Mouse (Mus musculus) mouse embryonic stem cell (cell line): ENCODE results near the gene 3110040N11Rik.

Experiments
- in situ Hi-C, 2 experiments: fragments of 300-500 bp; cut with MboI; formaldehyde crosslinking; loops; 1 replicate in 1 of 2; 3 replicates in 1 of 2; pipeline ENCODE4 v1.14.3; 2019 to 2020; ENCODE audit warnings: low sequenced_read_pairs in 2 of 2, low pct_unique_long_range_greater_than_20kb in 1 of 2, mixed read lengths in 1 of 2; ENCODE audit not compliant: unreplicated experiment in 1 of 2

Gene 3110040N11Rik

GRCm38 (mm10) chr7:81747956-81748355 is 41.3 kb downstream of the 3110040N11Rik start:
- in situ Hi-C loops = no loop called here

GRCm38 (mm10) chr7:81744145-81744544 is 45.1 kb downstream of the 3110040N11Rik start:
- in situ Hi-C loops = no loop called here

DNA sequence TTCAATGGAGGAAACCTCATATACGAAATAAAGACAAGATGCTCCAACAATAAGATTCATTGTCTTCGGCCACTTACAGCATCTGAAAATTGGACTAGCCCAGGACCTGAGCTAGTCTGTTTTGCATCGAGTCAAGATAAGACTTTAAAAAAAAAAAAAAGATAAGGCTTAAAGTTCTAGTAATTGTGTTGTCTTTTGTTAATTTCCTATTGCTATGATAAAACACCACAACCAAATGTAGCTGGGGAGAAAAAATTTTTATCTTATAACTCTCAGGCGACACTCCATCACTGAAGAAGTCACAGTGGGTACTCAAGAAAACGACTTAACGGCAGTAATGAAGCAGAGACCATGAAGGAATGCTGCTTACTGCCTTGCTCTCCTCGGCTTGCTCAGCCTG is 49.3 kb downstream of the 3110040N11Rik start:
- in situ Hi-C loops = no loop called here

DNA sequence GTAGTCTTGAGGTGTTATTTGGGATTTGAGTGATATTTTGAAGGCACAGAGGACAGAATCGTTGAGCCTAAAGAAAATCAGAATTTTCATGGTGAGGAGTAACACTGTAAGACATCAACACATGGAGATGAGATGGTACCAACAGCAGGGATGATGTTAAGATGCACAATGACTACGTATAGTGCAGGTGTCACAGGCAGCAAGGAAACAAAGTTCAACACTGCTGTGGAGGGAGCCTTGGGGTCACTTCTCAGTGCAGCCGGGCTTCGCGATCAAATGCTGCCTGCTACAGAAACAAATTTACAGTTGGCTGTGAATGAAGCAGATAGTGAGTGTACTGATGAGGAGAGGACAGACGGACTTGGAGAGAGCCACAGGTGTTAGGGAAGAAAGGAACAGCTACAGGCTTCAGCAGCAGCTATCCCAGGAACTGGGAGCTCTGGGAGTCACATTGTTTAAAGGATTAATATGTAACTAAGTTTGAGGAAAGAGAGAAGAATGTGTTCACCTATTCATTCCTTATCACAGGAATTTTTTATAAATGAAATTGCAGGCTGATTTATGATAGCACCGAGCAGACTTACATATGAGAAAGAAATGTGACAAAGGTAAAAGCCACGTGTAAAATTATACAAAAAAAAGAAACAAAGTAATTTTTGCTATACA is 50.4 kb downstream of the 3110040N11Rik start:
- in situ Hi-C loops = no loop called here

GRCm38 (mm10) chr7:81735300-81736048 is 53.8 kb downstream of the 3110040N11Rik start:
- in situ Hi-C loops = no loop called here

DNA sequence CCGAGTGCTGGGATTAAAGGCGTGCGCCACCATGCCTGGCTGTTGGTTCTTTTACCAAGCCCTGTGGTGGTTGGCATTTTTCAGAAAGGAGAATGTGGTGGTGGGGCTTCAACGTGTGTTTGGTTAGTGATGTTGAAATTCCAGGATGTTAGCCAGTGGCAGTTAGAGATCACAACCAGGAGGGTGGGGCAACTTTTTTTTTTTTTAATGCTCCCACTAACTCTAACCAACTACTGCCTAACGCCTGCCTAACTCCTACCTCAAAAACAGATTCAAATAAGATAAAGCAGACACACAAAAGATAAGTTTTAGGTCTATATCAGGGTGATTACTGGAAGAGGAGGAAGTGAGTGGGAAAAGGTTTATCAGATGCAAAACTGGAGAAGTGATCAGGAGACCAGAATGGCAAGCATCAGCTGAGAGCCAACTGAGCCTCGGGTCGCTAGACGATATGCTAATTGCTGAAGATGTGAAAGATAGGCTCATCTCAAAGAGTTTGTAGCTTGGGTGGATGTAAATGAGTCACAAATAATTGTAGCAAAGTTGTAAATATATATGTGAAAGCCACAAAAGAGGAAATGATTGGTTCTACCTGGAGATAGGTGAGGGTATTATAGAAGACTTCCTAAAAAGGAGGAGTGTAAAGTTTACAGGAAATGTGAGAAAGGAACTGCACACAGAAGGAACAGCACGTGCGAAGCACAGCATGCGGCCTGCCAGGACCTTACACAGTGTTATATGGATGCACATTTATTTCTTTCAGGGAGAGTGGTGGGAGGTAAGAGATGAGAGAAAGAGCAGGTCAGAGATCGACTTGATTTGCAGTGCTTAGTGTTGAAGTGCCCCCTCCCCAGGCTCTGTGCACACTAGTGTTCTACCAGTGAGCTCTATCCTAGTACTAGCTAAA is 56.8 kb downstream of the 3110040N11Rik start:
- in situ Hi-C loops = no loop called here
